Mouse (Mus musculus) hematopoietic stem cell, adult 5-6 weeks (primary cell): ENCODE results near the gene Zfp526. TPM values are rescaled to one million over a fixed set of nuclear protein-coding genes. Genes with fewer than 3 reads are reported as not detected.

ENCODE experiments used
- ATAC-seq, 2 experiments: fragments of 125-278 bp in 1 of 2; replicated peaks in 1 of 2; 2 replicates each; pipeline ENCODE4 v1.8.0; 2016 to 2017; ENCODE audit warnings: inconsistent platforms in 2 of 2, mild to moderate bottlenecking in 2 of 2, moderate number of reproducible peaks in 2 of 2, low read depth in 1 of 2, moderate TSS enrichment in 1 of 2; ENCODE audit not compliant: low FRiP score in 2 of 2, poor library complexity in 2 of 2, severe bottlenecking in 2 of 2, insufficient read depth in 1 of 2, low TSS enrichment in 1 of 2
- total RNA-seq: library from RNA; stranded (forward); fragments of 172-1452, 232-1000 nt; gene quantifications from 2 replicates; pipeline ENCODE4 v1.2.3, GENCODE M21; 2017

Zfp526 gene
- total RNA-seq, result 5.3 and 8.0 TPM in 2 replicates

GRCm38 (mm10) chr7:25221102-25221883 lies at the start of gene Zfp526:
TSS of gene Zfp526 (plus strand) at chr7:25221425.
- ATAC-seq, result peak; percentile 75 to 80

- no peak for ATAC-seq
Measured at GRCm38 (mm10) chr7:25172669-25173068, 48.6 kb upstream of the Zfp526 start.

DNA sequence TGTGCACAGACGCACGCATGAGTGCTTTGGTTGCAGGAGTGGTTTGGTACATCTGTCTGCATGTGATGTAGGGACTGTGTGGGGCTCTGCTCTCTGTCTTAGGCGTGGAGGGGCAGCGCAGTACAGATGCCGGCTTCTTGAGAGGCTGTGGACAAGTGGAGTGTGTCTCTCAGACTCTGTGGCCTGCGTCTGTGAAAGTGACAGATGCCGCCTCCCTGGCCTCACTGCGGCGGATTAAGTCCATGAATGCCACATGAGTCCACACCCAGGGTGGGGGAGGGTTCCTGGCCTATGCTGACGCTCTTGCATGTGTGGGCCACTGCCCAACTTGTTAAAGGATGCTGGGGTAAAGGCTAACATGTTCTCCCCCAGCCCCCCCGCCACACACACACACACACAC lies 46.9 kb upstream of the Zfp526 start:
- ATAC-seq, result no peak

- ATAC-seq, result no peak
Measured at GRCm38 (mm10) chr7:25178317-25178716, 42.9 kb upstream of the Zfp526 start.

GRCm38 (mm10) chr7:25178787-25179605 lies 42.2 kb upstream of the Zfp526 start:
- no peak for ATAC-seq

DNA sequence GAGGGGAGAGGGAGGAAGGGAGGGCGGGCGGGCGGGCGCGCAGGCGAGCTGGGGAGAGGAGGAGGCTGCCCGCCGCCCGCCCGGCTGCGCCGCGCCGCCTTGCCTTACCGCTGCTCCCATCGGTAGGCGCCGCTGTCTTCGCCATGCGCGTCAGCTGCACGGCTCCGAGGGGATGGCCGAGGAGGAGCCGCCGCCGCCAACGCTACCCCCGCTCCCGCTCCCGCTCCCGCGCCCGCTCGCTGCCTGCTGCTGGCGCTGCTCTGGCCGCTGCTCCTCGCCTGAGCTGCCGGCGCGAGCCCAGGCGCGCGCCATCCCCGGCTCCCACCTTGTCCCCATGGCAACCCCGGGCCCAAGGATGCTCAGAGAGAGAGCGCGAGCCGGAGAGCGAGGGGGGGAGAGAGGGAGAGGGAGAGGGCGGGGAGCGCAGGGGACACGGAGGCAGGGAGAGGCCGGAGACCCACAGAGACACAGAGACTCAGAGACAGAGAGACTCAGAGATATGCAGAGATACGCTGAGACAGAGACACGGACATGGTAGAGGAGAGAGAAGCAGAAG lies 41.5 kb upstream of the Zfp526 start, which contains the start of gene Pou2f2:
Gene Pou2f2 (minus strand): TSS at position 121 of the 556 bp plus-strand sequence.
- peak in 1 of 2 experiments; percentile 63; a peak in 3 of 4 replicates for ATAC-seq

DNA sequence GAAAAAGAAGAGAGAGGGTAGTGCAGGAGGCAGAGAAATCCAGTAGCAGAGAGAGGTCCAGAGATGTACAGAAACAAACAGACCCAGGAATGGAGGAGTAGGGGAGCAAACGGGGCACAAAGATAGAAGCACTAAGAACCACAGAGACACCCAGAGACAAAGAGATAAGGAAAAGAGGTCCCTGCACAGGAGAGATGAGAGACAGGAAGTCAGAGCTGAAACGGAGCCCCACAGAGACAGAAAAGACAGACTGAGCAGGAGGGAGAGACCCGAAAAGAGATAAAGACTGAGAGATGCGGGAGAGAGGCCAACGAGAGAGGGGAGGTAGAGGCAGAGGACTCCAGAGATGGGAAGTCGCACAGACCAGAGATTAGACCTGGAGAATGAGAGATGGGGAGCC lies 40.7 kb upstream of the Zfp526 start:
- ATAC-seq, result no peak

GRCm38 (mm10) chr7:25181331-25181790 lies 39.9 kb upstream of the Zfp526 start:
- ATAC-seq, result peak; percentile 85 to 91

DNA sequence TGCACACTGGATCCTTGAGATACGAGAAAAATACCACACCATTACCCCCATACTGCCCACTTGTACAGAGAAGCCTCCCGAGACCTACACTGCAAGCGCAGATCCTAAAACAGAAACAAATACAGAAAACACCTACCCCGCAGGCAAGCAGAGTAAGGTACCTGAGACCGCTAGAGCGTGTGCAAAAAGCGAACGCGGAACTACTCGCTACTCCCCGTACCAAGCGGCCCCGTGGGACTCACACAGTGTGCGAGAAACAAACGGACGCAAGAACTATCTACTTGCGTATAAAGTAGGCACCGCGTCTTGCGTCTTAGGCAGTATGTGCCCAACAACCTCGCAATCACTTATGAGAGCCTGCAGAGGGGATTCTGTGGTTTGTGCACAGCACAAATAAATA lies 39.4 kb upstream of the Zfp526 start:
- ATAC-seq, result peak; percentile 30 to 51; a peak in 3 of 4 replicates

- no peak for ATAC-seq
Measured at GRCm38 (mm10) chr7:25184091-25184490, 37.1 kb upstream of the Zfp526 start.

DNA sequence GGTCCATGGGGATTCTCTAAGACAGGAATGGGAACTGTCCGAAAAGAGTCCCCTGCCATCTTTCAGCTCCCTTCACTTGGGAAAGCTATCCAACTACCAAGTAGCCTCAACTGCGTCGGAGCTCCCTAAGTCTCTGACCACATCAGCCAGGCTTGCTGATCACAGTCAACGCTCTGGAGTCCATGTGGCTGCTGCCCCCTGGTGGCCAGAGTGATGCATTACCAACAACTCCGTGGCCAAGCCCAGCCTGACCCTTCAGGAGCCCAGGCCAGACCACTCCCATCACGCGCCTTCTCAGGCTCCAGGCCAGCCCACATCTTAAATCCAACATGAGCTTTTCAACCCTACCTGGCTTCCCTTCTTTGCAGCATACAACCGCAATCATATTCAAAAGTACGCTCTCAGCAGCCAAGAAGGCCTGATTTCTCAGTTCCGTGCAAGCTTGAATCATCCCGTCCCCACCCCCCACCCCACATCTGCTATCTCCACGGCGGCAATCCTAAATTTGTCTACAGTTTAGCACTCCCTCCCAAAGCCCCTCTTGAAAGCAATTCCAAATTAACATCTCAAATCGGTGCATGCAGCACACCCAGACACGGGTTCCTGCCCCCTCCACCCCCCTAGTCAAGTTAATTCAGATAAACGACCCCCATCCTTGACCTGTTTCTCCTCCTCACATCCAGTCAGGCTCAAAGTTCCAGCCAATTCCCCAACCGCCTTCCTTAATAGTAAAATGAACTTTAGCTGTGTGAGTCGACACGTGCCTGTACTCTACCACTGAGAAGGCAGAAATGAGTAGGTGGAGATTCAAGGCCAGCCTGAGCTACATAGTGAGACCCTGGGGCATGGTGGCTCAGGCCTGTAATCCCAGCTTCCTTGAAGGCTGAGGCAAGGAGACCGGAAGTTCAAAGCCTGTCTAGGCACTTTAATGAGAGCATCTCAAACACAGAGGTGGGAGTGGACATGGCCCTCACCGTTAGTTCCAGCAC lies 33.3 kb upstream of the Zfp526 start:
- peak; percentile 81 to 97 for ATAC-seq

- ATAC-seq, result no peak
Measured at GRCm38 (mm10) chr7:25190806-25191205, 30.4 kb upstream of the Zfp526 start.

DNA sequence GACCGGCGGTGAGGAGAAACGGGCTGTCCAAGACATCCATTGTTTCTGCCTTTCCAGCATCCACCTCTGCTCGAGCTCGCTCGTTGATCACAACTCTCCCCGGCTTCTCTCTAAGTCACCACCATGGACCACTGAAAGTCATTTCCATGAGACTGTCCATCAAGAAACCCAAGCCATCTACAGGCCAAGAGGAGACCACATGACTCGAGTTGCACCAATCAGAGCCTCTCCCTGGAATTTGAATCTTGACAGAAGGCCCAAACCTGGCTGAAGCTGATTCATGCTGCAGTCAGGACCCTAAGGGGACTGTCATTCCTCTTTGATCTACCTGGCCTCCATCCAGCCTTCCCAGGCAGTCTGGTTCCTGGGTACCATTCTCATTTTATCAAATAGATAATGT lies 29.1 kb upstream of the Zfp526 start:
- ATAC-seq, result no peak

- ATAC-seq, result no peak
Measured at GRCm38 (mm10) chr7:25195148-25195547, 26.1 kb upstream of the Zfp526 start.

- ATAC-seq, result peak; percentile 57 to 61
Measured at GRCm38 (mm10) chr7:25196107-25196506, 25.1 kb upstream of the Zfp526 start.

GRCm38 (mm10) chr7:25197384-25198018 lies 23.7 kb upstream of the Zfp526 start:
- ATAC-seq, result no peak
